Mouse (Mus musculus) MEL (cell line): ENCODE data around the gene Sgcd.

ENCODE experiments used
- CTCF ChIP-seq, 3 experiments: IDR thresholded peaks in 2 of 3; conservative IDR thresholded peaks in 1 of 3; 2 replicates each; pipeline ENCODE4 v1.5.1; 2011 to 2012; ENCODE audit warnings: low read length in 3 of 3, low read depth in 2 of 3, mild to moderate bottlenecking in 2 of 3, improper control_type of control experiment in 1 of 3, inconsistent platforms in 1 of 3, mixed read lengths in 1 of 3, moderate library complexity in 1 of 3; ENCODE audit not compliant: control insufficient read depth in 1 of 3, insufficient read depth in 1 of 3, poor library complexity in 1 of 3, severe bottlenecking in 1 of 3
- EP300 ChIP-seq, 2 experiments: IDR thresholded peaks; 2 replicates each; pipeline ENCODE4 v1.6.1; 2011; ENCODE audit warnings: improper control_type of control experiment in 2 of 2, low read length in 2 of 2, low read depth in 1 of 2, mild to moderate bottlenecking in 1 of 2
- MAFK ChIP-seq: IDR thresholded peaks from 2 replicates; pipeline ENCODE4 v1.6.1; 2011; ENCODE audit warnings: low read depth, mild to moderate bottlenecking, low read length, improper control_type of control experiment, borderline replicate concordance
- POLR2A ChIP-seq, 2 experiments: IDR thresholded peaks; 2 replicates each; pipeline ENCODE4 v1.6.1; 2011 to 2012; ENCODE audit warnings: low read length in 2 of 2, mild to moderate bottlenecking in 2 of 2, control low read depth in 1 of 2, improper control_type of control experiment in 1 of 2, low read depth in 1 of 2, moderate library complexity in 1 of 2; ENCODE audit not compliant: control insufficient read depth in 1 of 2, insufficient read depth in 1 of 2, poor library complexity in 1 of 2
- RCOR1 ChIP-seq: IDR thresholded peaks from 2 replicates; pipeline ENCODE4 v1.6.1; 2012; ENCODE audit warnings: low read depth, mild to moderate bottlenecking, inconsistent platforms, low read length, improper control_type of control experiment
- TAL1 ChIP-seq: IDR thresholded peaks from 2 replicates; pipeline ENCODE4 v1.6.1; 2012; ENCODE audit warnings: mild to moderate bottlenecking, inconsistent platforms, low read length, moderate library complexity, mixed read lengths

- TF ChIP-seq MAFK, result no peak
- no peak for TF ChIP-seq CTCF (IDR thresholded peaks at IDR 0.05 in 2 of 3, conservative IDR thresholded peaks at IDR 0.05 in 1 of 3; ENCODE audit: control insufficient read depth in 1 of 3, insufficient read depth in 1 of 3, low read depth in 2 of 3, low read length in 3 of 3, poor library complexity in 1 of 3, severe bottlenecking in 1 of 3)
- no peak for TF ChIP-seq RCOR1
- TF ChIP-seq POLR2A (IDR thresholded peaks at IDR 0.05; ENCODE audit: control insufficient read depth in 1 of 2, insufficient read depth in 1 of 2, low read depth in 1 of 2, low read length in 2 of 2, poor library complexity in 1 of 2), result no peak
- TF ChIP-seq EP300 (IDR thresholded peaks at IDR 0.05; ENCODE audit: low read depth in 1 of 2, low read length in 2 of 2), result no peak
- no peak for TF ChIP-seq TAL1
Observed at GRCm38 (mm10) chr11:46848221-46848971, 1140.4 kb downstream of the Sgcd start.
